Mouse (Mus musculus): Measurements from ENCODE around the gene Ranbp6.
A peak's percentile ranks its signal among the peaks of the same experiment; 100 is the strongest.

Ranbp6 gene

DNA sequence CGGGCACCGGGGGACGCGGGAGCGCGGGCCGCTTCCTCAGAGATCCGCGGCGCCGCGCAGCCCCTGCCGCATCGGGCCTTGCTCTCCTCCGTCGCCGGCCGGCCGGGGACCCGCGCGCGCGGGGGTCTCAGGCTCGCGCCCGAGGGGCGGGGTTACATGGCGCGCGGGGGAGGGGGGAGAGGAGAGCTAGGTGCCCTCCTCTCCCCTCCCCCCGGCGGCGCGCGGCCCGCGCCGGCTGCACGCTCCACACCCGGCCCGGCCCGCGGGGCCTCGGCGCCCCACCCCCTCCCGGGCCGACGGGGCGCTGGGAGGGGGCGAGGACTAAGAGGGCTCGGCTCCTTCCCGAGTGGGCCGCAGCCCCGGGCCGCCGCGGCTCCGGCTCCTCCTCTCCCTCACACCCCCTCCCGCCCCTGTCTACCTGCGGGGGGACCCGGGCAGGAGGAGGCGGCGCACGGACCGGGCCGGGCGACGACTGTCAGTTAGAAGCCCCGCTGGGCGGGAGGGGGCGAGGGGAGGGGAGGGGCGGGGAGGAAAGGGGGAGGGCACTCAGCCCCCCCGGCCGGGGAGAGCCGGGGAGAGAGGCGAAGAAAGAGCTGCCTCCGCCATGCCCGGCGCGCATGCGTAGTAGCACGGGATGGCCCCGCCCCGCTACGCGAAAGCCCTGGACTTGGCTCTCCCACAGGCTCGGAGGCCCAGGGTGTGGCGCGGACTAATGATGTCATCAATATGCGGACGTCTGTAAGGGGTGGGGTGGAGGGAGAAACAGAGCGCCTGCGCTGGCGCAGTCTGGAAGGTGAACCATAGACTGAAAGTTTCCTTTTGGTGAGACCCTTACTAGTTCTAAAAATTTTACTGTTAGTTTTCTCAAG, 6.6 kb downstream of the Ranbp6 start, which contains the start of gene 9930021J03Rik:
Gene 9930021J03Rik, minus strand, starts transcription at position 73 of the 869 bp plus-strand sequence.
- DNase-seq: peak; percentile 98 to 99

DNA sequence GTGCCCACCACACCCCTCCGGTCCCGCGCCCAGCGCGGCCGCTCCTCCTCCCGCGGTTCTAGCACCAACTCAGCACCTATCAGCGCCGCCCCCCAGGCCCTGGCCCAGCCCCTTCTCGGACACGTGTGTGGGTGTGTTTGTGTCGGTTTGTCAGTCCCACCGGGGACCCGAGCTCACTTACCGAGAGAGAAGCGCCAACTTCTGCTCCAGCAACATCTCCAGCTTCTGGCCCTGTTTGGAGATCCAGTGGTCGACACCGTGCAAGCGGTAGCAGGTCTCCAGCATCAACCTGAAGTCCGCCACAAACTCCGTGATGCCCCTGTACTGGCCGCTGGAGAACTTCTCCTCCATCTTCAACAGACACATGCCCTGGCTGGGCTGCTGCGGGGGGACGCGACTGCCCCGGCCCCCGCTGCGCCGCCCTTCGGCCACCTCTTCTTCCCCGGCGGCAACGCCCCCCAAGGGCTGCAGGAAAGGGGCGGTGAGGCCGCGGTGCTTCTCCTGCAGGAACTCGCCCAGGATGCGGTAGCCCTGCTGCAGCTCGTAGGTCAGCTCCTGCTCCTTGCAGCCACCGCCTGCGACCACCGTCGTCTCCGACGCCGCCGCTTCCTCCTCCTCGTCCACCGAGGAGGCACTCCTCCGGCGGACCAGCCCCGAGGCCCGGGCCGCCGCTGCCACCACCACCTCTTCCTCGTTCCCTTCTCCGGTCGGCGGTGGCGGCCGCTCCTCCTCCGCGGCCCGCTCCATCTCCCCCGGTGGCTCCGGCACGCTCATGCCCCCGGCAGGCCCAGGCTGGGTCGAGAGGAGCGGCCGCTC, 7.5 kb downstream of the Ranbp6 start:
- DNase-seq: peak; percentile 82 to 85

DNA sequence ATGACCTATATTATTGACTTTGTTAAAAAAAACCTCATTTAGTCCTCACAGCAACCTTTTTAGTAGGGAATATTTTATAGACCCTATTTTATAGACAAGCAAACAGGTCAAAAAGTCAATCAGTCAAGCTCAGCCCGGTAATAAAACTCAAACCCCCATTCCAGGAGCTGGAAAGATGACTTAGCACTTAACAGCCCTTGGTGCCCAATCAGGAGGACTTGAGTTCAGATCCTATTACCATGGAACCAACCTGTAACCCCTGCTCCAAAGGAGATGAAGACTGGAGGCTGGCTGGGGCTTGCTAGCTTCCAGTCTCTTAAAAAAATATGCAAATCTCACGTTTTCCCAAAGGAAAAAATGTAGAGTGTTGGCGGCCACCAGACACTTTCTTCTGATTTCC, 8.8 kb downstream of the Ranbp6 start:
- no peak for DNase-seq

DNA sequence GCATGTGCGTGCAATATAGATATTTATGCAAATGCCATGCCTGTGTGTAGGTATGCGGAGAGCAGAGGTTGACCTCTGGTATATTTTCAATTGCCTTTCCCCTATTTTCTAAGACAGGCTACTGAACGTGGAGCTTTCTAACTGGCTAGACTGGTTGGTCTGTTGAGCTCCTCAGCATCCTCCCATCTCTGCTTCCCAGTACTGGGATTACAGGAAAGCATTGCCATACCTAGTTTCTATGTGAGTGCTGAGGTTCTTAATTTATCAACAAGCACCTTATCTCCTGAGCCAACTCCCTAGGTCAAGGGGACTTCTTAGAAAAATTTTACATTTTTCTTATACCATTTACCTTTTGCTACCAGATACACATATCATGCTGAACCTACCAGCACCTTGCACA, 15.4 kb downstream of the Ranbp6 start:
- no peak for DNase-seq

DNA sequence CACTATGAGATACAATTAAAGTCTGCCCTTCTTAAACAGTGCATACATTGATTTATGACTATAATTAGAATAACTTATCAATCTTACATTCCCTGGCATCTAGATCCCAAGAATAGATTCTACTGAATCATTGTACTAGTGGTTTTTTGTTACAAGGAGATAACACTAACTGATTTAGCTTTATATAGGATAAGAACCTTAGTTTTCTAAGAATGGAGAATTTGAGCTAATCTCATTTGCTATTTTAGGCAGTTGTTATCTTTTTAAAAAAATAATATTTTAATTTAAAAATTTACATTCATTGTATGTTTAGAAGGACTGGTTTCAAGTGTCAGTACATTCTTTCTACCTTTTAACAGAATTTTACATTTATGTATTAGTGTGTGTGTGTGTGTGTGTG, 24.8 kb downstream of the Ranbp6 start:
- DNase-seq: no peak

DNA sequence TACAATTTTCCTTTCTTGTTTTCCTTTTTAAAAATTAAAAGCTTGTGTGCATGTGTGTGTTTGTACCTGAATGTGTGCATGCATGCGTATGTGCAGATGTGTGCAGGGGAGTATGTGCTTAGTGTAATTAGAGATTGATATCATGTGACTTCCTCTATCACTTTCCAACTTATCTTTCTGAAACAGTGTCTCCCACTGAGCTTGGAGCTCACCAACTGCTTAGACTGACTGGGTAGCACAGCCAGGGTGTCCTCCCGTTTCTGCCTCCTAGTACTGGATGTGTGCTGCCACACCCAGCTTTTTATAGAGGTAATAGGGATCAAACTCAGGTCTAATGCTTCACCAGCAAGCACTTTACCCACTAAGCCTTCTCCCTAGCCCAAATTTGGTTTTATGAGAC, 29.9 kb downstream of the Ranbp6 start:
- no peak for DNase-seq
